Mouse (Mus musculus): Measurements from ENCODE around the gene Arl4a.

DNA sequence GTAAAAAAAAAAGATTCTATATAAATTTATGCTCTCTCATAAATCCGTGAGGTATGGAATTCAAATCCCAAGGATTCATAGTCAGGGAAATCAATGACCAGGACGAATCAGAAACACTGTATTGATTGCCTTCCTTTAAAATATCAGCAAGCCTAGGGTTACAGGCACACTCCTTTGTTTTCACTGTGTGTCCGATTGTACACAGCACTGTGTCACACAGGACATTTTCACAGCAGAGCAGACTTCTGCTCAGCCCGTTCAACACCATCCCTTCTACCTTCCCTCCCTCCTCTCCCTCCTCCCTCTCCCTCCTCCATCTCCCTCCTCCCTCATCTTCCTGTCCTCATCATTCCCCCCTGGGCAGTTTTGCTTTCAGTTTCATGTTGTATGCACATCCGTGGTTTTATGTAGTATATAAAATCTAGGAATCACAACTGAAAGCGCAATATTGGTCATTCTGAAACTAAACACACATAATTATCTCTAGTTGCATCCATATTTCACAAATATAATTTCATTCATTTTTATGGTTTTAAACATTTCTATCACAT is 19.8 kb downstream of the Arl4a start:
- TF ChIP-seq CTCF (IDR thresholded peaks at IDR 0.05; ENCODE audit: low read depth) (no peak), EP300 (IDR thresholded peaks at IDR 0.05; ENCODE audit: low read depth) (no peak)

Data from liver, embryonic 14.5 days (tissue).